Mouse (Mus musculus) T-cell, adult 2 months (primary cell): Measurements from ENCODE around the gene Hdac9.

Experiments used
- DNase-seq: peaks from one replicate; pipeline ENCODE4 v3.0.0; 2022; ENCODE audit warnings: low spot score

Hdac9 gene

DNA sequence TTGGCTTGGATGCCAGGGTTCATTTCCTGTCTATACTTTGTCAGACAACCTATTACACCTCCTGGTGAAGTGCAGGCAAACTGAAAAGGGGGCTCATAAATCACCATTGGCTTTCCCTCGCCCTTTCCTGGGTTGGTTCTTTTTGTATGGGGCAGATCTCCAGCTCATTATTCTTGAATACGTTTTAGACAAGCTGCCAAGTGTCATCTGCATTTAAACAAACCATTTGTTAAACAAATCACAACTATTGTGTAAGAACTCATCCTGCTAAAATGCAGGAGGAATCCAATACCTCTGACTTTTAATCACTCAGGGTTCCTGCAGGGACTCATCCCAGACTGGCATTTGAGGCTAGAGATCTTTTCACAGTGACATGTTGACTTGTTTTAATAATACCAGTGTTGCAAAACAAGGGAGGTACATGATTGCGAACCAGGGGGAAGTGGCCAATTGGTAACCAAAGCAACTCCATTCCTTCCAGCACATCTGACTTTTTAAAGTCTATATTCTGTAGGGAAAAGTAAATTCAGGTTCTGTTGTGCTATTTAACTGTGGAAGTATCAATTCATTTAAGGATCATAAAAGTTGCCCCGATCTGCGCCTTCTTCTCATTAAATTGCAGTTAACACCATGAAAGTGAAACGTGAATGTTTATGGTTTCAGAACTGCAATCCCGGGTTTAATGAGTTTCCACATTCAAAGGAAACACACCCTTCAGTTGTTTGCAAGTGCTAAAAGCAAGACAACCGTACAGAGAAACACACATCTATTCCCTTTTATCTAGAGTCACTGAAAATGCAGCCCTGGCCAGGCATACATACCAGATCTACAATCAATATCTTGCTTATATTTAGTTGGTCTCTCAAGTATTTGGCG lies 696.6 kb downstream of the Hdac9 start:
- no peak for DNase-seq

DNA sequence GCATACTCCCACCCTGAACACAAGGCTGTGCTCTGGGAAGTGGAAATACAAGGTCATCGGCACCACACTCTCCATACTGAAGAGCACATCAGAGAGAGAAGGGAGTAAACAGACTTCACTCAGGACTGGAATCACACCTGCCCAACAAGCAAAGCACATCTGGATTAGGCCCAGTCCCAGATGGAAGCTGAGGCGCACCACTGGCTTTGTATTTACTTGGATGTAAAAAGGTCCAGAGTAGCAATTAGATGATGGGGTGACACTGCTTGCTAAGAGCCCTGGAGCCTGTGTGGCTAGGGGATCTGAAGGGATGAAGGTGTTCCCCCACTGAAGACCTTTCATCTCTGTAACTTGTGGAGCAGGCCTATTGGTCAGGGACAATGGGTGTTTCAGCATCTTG lies 698.3 kb downstream of the Hdac9 start:
- no peak for DNase-seq

DNA sequence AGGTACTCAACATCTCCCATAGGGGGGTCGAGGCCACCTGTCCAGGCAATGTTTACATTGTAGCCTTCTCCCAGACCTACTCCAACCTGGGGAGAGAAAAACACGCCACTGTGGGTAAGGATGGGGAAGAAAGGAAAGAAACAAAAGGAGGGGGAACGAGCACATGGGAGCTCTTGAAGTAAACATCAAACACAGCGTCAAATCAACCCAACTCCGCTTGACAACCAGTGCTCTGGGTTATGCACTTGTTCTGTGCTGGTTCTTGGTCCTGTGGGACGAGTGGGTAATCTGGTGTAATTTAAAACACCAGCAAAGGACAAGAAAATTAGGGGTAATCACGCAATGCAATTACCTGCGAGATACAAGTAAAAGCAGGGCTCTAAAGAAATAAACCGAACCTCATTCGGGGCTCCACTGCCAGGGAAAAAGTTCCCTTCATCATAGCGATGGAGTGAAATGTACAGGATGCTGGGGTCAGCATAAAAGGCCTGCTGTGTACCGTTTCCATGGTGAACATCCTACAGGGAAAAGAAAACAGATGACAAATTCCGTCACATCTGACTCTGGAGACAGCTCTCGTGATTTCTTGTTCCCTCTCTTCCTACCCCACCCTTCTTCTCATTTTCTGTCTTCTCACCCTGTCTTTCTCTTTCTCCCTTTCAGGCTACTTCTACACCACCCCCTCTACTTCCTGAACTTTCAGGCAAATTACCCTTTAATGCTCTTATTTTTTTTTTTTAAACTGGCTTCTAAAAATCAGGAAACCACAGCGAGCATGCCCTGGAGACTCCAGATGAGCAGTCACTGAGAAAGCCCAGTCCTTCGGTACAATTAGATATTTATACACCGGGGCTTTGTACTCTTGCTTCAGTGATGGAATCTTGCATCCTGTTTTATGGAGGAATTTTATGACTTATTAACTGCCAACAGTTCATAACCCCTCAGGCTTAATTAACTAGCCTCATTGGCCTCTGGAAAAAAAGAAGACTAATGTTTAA lies 701.6 kb downstream of the Hdac9 start:
- DNase-seq = no peak

DNA sequence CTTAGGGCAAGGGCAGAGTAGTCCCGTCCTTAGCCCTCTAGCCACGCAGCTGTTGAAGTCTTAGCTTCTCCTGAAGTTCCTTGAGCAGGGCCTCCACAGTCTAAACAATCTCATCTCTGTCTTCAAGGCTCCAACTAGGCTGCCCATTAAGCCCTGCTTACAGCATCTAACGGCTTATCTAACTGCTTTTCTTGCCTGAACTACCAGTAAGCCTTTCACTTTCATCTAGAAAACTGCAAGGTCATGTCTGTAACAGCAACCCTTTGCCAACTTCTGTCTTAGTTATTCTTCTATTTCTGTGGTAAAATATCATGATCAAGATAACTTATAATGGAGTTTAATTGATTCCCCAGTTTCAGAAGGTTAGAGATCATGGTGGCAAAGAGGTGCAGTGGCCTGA lies 704.7 kb downstream of the Hdac9 start:
- no peak for DNase-seq

DNA sequence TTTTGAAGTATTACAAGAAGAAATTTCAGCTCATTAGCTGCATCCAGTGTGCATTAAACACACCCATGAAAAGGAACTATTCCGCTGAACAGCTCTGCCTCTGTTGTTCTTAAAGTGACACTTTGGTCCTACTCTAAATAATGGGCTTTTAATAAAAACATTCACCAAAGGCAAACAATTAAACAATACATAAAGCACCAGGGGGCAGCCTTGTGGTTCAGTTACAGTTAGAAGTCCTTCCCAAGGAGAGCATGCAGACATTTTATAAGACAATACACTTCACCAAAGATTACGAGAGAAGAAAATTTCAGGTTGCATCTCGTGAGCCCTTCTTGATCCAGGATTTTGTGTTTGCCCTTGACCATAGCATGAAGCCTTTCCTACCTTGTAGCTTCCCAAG lies 715.4 kb downstream of the Hdac9 start:
- no peak for DNase-seq

DNA sequence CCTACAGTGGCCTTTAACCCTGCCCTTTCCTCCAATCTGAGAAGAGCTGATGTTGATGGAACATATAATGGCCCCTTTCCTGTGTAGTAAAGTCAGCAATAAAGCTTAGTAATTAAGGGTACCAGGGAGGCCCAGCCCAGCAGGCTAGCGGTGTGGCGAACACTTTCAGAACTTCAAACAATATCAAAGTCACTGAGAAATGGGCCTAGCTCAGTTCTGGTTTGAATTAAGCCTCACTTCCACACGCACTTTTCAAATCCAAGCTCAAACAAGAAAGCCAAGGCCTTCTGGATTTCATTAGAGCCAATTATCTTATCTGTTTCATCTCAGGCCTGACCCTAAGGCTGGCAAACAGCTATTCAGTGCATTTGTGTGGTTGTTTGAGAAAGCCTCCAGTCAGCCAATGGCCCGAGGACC lies 716.9 kb downstream of the Hdac9 start:
- DNase-seq = no peak

DNA sequence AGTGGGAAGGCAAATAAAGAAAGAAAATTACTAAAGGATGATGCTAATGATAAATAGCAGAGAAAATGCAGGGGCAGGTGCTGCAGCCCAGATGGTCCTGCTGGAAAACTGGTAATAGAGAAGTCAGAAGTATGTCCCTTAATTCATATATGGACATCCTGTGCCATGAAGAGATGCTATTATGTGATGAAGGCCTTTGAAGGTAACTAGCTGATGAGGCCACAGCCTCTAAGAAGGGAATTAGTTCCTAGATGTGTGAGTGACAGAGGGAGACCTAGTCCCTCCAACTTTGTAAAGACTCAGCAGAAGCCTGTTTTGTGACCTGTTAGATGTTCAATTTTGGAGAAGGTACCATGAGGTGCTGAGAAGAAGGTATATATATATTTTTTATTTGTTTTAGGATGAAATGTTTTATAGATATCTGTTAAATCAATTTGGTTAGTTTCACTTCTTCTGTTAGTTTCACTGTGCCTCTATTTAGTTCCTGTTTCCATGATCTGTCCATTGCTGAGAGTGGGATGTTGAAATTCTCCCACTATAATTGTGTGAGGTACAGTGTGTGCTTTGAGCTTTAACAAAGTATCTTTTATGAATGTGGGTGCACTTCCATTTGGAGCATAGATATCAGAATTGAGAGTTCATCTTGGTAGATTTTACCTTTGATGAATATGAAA lies 721.6 kb downstream of the Hdac9 start:
- DNase-seq = no peak

DNA sequence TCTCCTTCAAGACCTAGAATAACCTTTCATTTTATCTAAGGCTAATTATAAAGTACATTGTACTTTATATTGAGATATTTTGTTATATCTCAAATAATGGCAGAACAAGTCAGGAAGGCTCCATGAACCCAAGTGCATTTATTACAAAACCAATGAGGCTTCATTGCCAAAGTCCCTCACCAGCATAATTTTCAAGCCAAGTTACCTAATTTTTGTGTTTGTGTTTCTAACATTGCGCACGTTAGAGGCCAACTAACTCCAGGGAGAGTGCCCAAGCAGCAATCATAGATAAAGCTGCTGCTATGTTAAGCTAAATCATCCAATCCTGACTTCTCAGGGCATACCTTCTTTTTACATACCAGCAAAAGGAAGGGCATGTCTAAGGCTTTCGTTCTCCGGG lies 722.8 kb downstream of the Hdac9 start:
- DNase-seq = no peak

DNA sequence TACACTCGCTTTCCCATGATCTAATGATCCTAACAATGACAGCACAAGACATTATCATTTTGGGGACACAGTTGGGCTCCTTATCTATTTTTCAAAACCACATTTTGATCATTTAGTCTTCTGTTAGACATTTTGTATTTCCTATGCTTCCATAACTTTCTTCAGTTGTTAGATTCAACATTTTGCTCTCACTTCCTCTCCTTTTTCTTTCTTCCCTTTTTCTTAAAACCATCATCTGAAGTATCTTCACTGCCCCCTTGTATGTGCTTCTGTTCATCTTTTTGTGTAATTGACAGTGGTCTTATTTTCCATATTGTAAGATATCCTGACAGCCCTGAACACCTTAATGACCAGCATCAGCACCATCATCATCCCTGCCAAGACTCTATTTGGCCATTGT lies 725.6 kb downstream of the Hdac9 start:
- DNase-seq = no peak

DNA sequence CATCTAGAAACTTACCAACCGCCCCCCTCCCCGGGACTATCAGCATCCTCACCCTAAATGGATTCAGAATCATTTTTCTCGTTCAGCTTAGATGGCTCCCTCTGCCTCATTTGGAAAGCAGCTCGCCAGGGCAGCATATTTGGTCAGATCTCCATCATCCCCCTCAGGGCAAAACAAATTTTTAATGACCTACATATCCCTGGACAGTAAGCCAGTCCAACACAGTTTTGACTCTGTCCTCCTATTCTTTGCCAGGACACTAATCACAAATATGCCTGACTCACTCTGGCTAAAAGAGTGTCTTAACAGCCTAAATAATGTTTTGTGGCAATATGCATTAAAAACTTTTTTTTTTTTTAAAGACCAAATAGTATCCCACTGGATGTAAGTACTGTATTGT lies 738.0 kb downstream of the Hdac9 start:
- no peak for DNase-seq

DNA sequence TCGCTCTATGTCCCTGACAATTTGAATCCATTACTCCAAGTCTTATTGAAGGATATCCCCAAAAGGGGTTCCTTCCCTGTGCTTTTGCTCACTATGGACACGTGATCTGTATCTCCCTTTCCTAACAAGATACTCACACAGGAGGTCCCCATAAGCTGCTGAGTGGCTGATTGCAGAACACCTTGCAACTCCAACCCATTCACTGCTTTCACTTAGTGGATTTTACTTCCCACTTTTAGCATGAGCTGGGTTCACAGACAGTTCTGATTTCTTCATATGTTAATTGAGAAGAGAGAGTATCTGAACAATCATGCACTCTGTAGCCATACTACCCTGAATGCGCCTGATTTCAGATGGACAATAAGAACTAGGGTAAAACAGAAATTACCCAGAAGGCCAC lies 740.1 kb downstream of the Hdac9 start:
- DNase-seq = no peak

DNA sequence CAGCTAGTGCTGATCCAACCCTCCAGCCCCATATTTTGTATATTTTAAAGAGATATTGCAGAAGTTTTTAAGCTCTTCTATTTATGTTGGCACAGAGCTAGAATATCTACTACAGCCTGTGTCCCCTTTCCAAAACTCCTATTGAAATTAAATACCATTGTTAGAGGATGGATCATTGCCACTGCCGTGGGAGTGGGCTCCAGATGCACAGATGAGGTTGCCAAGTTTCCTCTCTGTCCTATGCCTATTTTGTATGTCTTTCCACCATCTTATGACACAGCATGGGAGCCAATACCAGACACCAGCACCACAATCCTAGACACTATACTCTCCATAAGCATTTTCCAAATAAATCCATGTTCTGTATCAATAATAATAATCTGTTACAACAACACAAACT lies 743.9 kb downstream of the Hdac9 start:
- DNase-seq = no peak

DNA sequence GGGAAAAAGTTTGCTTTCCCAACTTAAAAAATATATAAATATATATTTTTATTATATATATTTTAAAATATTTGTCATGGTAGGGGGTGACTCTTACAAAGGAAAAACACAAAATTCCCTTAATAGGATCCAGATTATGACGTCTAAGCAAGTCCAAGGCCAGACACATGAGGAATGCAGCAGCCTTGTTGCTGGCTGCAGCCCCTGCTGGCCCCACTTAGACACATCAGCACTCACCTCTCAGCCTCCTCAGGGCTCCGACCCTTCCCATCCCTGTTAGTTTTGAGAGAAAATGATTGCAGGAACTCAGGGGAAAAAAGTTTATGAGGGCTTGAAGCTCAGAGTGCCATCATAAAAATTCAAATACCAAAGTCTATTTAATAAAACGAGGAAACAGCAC lies 746.3 kb downstream of the Hdac9 start:
- no peak for DNase-seq

DNA sequence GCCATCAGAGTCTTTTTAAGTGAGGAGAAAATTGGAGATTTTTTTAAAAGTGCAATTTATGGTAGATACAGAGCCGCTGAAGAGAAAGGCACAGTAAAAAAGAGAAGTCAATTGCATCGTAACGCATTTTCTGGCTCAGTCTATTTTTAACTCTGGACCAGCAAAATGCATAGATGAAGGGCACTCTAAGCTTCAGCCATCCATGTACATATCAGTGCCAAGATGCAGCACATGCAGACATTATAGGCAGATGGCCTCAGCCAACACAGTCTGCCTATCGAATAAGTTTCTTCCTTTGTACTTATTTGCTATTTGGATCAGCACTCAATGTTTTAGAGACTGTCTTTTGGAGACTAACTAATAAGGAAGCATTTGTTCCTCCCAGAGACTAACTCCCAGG lies 751.2 kb downstream of the Hdac9 start:
- DNase-seq = no peak

DNA sequence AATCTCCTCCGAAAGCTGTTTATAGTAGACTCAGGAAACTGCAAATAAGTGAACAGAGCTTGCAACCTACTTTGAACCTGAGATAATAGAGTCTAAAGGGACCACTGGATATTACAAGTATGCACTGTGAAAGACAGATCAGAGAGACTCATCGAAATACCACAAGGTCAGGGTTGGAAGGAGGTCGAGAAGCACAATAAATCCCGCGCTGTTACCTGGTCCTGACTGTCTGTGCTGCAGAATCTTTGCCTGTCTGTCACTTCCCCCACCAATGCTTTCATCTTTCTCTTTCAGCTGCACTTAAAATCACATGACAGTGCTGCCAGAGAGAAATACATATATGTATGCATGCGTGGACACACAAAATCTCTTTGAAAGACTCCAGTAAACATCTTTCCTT lies 760.6 kb downstream of the Hdac9 start:
- DNase-seq = no peak

DNA sequence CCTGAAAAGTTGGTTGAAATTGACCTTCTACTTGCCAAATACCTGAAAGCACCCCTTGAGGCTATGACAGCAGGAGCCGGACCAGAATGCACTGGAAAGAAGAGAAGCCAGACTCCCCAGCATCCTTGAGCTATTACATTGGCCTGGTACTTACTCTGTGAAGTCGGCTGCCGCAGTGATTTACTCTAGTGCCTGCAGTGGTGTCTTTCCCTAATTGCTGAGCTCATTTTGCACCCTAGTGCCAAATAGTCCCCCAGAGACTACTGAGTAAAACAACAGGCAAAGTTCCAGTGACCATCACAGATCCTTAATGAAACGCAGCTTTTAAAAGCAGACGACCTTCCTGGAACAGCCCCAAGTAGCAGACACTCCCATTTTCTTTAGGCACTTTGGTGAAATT lies 761.2 kb downstream of the Hdac9 start:
- DNase-seq = no peak

DNA sequence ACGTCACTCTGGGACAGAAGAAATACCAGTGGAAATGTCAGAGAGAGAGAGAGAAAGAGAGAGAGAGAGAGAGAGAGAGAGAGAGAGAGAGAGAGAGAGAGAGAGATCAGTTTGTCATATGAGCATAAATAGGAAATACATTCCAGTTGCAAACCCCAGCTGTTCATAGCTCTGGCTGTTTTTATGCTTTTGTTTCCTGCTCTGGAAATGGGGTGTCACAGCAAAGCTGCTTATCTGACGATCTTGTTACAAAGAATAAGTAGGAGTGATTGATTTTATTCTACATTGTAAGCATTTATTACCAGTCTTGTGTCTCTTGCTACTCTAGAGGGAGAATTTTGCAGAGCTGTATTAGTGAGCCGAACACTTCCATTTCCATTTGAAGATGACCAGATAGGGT lies 762.1 kb downstream of the Hdac9 start:
- DNase-seq = no peak

DNA sequence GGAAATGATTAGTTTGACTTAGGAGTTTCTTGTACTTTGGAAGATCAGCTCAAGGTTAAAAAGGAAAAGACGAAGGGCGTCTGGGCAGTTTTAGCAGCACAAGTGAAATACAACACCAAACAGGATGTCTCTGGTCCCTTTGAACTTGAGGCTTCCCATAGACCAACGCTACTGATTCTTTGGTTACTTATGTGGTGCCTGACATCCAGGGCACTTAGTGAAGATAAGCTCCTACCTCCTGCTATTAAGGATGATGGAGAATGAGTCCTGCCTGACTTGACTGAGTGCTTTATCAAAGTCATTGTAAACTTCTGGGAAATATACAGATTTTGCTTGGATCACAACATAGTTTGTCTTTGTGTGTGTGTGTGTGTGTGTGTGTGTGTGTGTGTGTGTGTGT lies 765.6 kb downstream of the Hdac9 start:
- no peak for DNase-seq

DNA sequence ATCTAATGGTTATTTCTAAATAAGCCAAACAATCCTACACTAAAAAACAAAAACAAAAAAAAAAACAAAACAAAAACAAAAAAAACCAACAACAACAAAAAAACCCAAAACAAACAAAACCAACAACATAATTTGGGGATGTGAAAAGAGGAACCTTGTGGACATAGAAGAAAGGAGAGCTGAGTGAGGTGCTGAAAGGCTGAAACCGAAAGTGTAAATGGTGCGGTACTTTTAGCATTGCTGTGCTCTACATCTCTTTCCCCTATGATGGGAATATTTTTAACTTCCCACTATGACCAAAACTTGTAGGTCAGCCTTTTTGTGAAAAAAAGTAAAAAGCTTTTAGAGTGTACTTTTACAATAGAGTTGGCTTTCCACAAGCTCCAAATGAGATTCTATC lies 774.2 kb downstream of the Hdac9 start:
- DNase-seq = no peak

DNA sequence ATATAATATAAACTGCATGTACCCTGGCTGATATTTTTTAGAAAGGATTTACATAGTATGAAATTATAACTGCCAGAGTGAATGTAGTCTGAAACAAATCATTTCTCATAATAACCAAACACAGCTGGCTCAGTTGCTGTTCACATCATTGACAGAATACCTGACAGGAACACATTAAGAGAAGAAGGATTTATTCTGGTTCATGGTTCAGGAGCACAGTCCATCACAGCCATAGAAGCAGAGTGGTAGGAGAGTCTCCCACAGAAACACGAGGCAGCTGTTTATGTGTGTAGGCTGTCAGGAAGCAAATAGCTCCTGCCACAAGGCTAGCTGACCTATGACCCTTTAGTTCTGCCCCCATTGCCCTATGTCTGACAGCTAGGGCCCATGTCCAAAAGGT lies 803.6 kb downstream of the Hdac9 start:
- no peak for DNase-seq

DNA sequence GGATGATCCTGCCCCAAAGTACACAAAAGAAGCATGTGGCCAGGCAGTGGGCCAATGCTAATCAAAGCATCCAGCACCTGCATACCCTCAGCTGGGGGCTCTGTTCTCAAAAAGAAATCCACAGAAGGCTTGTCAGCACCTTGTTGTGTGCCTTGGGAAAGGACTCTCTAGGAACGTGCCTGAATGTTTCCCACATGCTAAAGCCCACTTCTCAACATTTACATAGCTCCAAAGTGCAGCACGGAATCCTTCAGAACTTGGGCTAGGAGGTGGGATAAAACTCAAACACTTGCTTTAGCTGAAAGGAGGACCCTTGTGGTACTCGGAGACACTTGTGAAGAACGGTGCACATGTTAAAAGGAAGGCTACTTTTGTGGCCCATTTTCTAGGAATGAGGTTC lies 823.9 kb downstream of the Hdac9 start:
- DNase-seq = no peak

DNA sequence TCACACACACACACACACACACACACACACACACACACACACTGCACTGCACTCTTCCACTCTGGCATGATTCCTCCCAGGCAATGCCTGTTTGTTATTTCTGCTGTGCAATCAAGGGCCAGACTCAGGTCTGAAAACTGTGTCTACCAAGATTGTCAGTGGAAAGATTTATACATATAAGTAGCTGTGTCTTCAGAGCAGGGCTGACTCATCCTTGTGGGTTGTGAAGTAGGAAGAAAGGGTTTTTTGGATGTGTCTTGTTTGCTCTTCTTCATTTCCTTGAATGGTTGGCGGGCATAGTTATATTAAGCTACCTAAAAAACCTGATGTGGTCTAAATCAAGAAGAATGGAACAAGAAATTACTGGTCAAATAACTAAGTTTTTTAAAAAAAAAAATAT lies 825.0 kb downstream of the Hdac9 start:
- DNase-seq = no peak
